Mouse (Mus musculus) fibroblast of lung, adult 2 months (primary cell): Measurements from ENCODE around the gene Nanp.

Experiments used
- DNase-seq: peaks from one replicate; pipeline ENCODE4 v3.0.0-alpha.2; 2011; ENCODE audit warnings: low read depth

The Nanp gene

DNA sequence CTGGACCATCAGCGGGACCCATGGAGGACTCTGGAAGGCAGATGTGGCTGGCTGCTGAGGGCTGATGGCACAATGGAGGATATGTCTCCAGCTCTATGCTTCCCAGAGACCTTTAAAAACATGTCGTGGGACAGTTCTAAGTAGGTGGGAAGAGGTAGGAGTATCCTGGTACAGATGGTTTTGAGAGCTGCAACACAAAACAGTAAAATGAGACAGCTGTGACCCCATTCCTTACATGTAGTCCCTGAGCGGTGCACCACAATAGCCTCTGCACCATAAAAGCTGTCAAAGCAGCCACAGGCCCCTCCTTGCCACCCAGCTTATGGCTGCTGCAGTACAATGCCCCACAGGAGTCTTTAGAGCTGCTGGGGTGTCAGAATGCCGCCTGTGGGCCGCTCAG is 41.6 kb downstream of the Nanp start:
- no peak for DNase-seq

DNA sequence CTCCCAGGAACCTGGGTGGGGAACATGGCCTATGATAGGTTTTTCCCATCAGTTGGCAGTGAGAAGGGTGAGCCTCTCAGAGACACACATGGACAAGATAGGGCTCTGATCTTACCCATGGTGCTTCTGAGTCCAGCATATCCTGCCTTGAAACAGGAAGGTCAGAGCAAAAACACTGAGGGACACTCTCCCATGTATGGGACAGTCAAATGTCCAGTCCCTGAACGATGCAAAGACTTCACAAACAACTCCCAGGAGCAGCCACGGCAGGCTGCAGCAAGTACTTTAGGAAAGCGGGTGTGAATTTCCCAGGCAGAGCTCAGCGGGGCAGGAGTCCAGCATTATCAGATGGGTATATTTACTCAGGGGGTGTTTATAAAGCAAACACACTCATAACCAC is 43.9 kb downstream of the Nanp start:
- DNase-seq, result no peak

DNA sequence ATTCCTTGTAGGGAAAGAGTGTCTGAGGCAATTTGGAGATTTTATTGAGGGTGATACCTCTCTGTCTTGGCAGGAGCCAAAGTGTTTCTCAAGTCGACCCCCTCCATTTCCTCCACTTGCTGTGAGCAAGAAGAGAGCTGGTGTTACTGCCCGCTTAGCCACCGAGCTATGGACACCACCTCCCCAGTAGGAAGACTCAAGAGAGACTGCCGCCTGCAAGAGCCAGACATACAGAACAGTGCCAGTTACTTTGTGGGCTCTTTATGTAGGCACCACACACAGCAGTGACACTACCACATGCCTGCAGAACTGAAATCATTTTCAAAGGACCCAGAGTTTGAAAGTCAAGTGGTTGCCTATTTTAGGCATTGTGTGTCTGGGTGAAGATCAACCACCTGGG is 48.1 kb downstream of the Nanp start:
- DNase-seq, result no peak

DNA sequence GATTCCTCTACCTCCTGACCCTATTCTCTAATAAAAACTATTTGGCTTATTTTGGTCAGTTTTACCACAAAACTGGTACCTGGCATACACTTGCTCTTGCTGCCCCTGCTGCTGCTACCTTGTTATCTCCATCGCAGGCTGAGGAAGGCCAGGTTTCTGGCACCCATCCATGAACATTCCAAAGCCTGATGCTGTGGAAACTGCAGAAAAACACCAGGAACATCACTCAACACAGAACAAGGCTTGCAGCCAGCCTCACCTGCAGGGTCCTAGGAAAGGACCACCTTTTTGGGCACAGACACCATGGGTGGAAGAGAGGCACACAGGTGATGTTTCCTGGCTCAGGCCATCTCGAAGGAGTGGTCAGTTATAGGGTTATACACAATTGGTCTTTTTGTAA is 48.7 kb downstream of the Nanp start:
- no peak for DNase-seq

DNA sequence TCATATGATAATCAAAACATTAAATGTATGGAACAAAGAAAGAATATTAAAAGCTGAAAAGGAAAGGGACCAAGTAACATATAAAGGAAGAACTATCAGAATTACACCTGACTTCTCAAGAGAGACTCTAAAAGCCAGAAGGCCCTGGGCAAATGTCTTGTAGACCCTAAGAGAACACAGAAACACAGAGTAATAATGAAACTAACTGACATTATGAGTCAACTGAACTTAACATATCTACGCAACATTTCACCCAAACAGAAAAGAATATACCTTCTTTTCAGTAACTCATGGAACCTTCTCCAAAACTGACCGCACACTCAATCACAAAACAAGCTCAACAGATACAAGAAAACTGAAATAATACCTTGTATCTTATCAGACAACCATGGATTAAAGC is 53.8 kb downstream of the Nanp start:
- DNase-seq, result no peak

DNA sequence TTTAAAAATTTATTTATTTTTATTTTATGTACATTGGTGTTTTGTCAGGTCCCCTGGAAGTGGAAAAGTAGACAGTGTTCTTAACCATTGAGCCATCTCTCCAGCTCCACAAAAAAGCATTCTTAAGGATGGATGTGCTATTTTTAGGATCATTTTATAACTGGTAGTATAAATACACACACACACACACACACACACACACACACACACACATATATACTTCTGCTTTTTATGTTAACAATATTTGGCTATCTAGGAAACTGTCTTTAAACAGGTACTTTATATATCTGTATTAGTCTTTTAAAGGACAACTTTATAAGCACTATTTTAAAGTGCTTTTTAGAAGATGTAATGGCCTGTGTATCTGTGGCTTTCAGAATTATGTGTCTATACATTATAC is 57.1 kb downstream of the Nanp start:
- DNase-seq, result no peak

DNA sequence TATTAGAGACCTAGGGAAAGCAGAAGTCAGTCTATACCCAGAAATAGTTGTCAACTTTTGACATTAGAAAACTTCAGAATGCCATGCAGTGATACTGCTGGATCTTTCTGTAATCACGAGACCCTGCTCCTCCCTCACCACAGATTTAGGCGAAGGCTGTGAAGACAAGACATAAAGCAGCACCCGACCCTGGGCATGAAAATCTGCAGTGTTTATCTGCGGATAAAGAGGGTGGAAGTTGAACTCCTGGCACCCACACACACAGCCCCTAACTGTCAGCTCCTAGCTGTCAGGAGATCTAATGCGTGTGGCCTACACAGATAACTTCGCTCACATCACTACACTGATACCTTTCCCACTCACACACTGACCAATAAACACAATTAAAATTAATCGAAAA is 57.7 kb downstream of the Nanp start:
- no peak for DNase-seq

DNA sequence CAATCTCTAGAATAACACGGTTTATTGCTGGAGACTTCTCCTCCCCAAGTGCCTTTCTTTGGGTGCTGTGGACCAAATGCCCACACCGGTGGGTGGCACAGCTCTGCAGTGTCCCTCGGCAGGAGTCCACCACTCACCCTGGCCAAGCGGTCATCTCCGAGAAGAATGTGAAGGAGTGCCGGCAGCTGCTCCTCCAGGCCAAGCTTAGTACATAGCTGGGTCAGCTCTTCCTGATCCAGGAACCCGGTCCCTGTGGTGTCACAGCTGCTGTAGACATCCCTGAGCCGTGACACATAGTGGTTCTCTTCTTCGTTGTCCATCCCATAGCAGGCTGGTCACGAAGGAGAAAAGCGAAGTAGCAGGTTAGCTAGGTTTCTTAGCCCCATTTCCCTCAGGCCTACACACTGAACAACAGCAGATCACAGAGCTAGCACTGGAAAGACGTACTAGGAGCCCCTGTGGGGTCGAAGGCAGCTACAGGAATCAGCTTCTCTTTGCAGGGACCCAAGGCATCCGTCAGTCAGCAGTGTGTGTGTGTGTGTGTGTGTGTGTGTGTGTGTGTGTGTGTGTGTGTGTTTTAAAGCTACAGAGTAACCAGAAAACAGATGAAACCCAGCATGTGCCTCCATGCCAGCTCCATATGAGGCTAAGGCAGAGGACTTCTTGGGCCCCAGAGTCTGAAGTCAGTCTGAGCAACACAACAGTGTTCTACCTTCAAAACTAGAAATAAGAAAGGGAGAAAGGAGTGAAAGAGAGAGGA is 59.2 kb downstream of the Nanp start:
- no peak for DNase-seq
